Mouse (Mus musculus): ENCODE results near the gene Pappa. TPM values are rescaled to one million over a fixed set of nuclear protein-coding genes. Genes with fewer than 3 reads are reported as not detected.

Gene Pappa
- polyA plus RNA-seq, 1 experiment from 2014 or later, result 1.6 TPM

- Histone ChIP-seq H3K4me3 (no peak overlapping the region), H3K4me2 (replicated peaks) (0 out of 2 replicates have a peak overlapping the region, but pooled peaks have one; percentile 4), H3K27me3 (no peaks in the 10 kb centered on the region; the same call in 1 of the 2 replicates), H3K9me3 (replicated peaks) (no peaks in the 10 kb centered on the region), H3K4me1 (peaks cover 20% of the 10 kb centered on the region), H3K9ac (no peak overlapping the region), H3K36me3 (no peaks in the 10 kb centered on the region), H3K27ac (no peak overlapping the region)
- WGBS, result 8% methylated on average over 7 of the region's 7 CpGs
- peak; percentile 46 for ATAC-seq (ENCODE audit: low FRiP score)
These were observed 156.2 kb downstream of the Pappa start for GRCm38 (mm10) chr4:65279979-65280677.

- no peak overlapping the region for H3K4me3 ChIP-seq
- ATAC-seq (ENCODE audit: low FRiP score), result no peak
- H3K9ac ChIP-seq, result no peak overlapping the region
- no peak overlapping the region for H3K27ac ChIP-seq
- no peaks in the 10 kb centered on the region; the same call in 1 of the 2 replicates for H3K27me3 ChIP-seq
- H3K4me1 ChIP-seq, result peaks cover 20% of the 10 kb centered on the region
- no peaks in the 10 kb centered on the region for H3K9me3 ChIP-seq (replicated peaks)
- no peak overlapping the region for H3K4me2 ChIP-seq (replicated peaks)
- no peaks in the 10 kb centered on the region for H3K36me3 ChIP-seq
These were observed 156.9 kb downstream of the Pappa start for GRCm38 (mm10) chr4:65280888-65281287.

GRCm38 (mm10) chr4:65283611-65284010 lies 159.6 kb downstream of the Pappa start:
- Histone ChIP-seq H3K36me3 (no peaks in the 10 kb centered on the region), H3K4me3 (no peak overlapping the region), H3K27me3 (no peaks in the 10 kb centered on the region; the same call in 1 of the 2 replicates), H3K27ac (no peak overlapping the region), H3K9ac (no peak overlapping the region), H3K4me1 (peaks cover 14% of the 10 kb centered on the region), H3K4me2 (replicated peaks) (no peak overlapping the region), H3K9me3 (replicated peaks) (no peaks in the 10 kb centered on the region)
- ATAC-seq (ENCODE audit: low FRiP score), result no peak
- 88% methylated on average over 2 of the region's 2 CpGs for WGBS

GRCm38 (mm10) chr4:65285165-65285564 lies 161.2 kb downstream of the Pappa start:
- no peak overlapping the region for H3K4me2 ChIP-seq (replicated peaks)
- H3K27me3 ChIP-seq, result no peaks in the 10 kb centered on the region
- ATAC-seq (ENCODE audit: low FRiP score), result no peak
- no peak overlapping the region for H3K4me3 ChIP-seq
- no peaks in the 10 kb centered on the region for H3K36me3 ChIP-seq
- H3K27ac ChIP-seq, result no peak overlapping the region
- no peaks in the 10 kb centered on the region for H3K9me3 ChIP-seq (replicated peaks)
- H3K9ac ChIP-seq, result no peak overlapping the region
- WGBS, result 70% methylated on average over 1 of the region's 1 CpGs
- peaks cover under 1% of the 10 kb centered on the region; the same call in 1 of the 2 replicates for H3K4me1 ChIP-seq

- Histone ChIP-seq H3K36me3 (no peaks in the 10 kb centered on the region), H3K9ac (no peak overlapping the region), H3K9me3 (replicated peaks) (no peaks in the 10 kb centered on the region), H3K4me2 (replicated peaks) (no peak overlapping the region), H3K4me3 (no peak overlapping the region), H3K27ac (no peak overlapping the region), H3K4me1 (no peaks in the 10 kb centered on the region), H3K27me3 (peaks cover 11% of the 10 kb centered on the region)
- ATAC-seq (ENCODE audit: low FRiP score), result no peak
- 49% methylated on average over 3 of the region's 3 CpGs for WGBS
These were observed 165.3 kb downstream of the Pappa start for GRCm38 (mm10) chr4:65289247-65289646.

- Histone ChIP-seq H3K9me3 (replicated peaks) (no peaks in the 10 kb centered on the region), H3K4me2 (replicated peaks) (no peak overlapping the region), H3K36me3 (no peaks in the 10 kb centered on the region), H3K4me1 (peaks cover 8% of the 10 kb centered on the region), H3K9ac (no peak overlapping the region), H3K27ac (no peak overlapping the region), H3K4me3 (no peak overlapping the region), H3K27me3 (peaks cover 30% of the 10 kb centered on the region)
- 75% methylated on average over 1 of the region's 1 CpGs for WGBS
- ATAC-seq (ENCODE audit: low FRiP score), result no peak
These were observed 171.8 kb downstream of the Pappa start for GRCm38 (mm10) chr4:65295741-65296140.

- Histone ChIP-seq H3K4me3 (no peak overlapping the region), H3K4me2 (replicated peaks) (no peak overlapping the region), H3K36me3 (no peaks in the 10 kb centered on the region), H3K27ac (no peak overlapping the region), H3K27me3 (peaks cover 30% of the 10 kb centered on the region), H3K9me3 (replicated peaks) (no peaks in the 10 kb centered on the region), H3K9ac (no peak overlapping the region), H3K4me1 (peaks cover 8% of the 10 kb centered on the region)
- no peak for ATAC-seq (ENCODE audit: low FRiP score)
- WGBS, result 30% methylated on average over 7 of the region's 7 CpGs
These were observed 172.5 kb downstream of the Pappa start for GRCm38 (mm10) chr4:65296356-65296967.

- Histone ChIP-seq H3K9ac (no peak overlapping the region), H3K27me3 (peaks cover 30% of the 10 kb centered on the region), H3K27ac (no peak overlapping the region), H3K4me1 (peaks cover 8% of the 10 kb centered on the region), H3K4me2 (replicated peaks) (peak overlapping the region; percentile 27; the same call in 1 of the 2 replicates), H3K9me3 (replicated peaks) (no peaks in the 10 kb centered on the region), H3K4me3 (no peak overlapping the region), H3K36me3 (no peaks in the 10 kb centered on the region)
- WGBS, result 11% methylated on average over 13 of the region's 13 CpGs
- peak; percentile 88 for ATAC-seq (ENCODE audit: low FRiP score)
These were observed 173.1 kb downstream of the Pappa start for GRCm38 (mm10) chr4:65296968-65297499.

GRCm38 (mm10) chr4:65298212-65299181 lies 174.5 kb downstream of the Pappa start:
- WGBS, result 55% methylated on average over 9 of the region's 9 CpGs
- H3K36me3 ChIP-seq, result no peaks in the 10 kb centered on the region
- peaks cover 26% of the 10 kb centered on the region for H3K27me3 ChIP-seq
- H3K9ac ChIP-seq, result no peak overlapping the region
- H3K4me1 ChIP-seq, result peaks cover 8% of the 10 kb centered on the region
- no peak overlapping the region for H3K27ac ChIP-seq
- no peaks in the 10 kb centered on the region for H3K9me3 ChIP-seq (replicated peaks)
- no peak for ATAC-seq (ENCODE audit: low FRiP score)
- no peak overlapping the region for H3K4me2 ChIP-seq (replicated peaks)
- no peak overlapping the region for H3K4me3 ChIP-seq

GRCm38 (mm10) chr4:65299365-65299764 lies 175.4 kb downstream of the Pappa start:
- no peak overlapping the region for H3K4me3 ChIP-seq
- H3K27me3 ChIP-seq, result peaks cover 18% of the 10 kb centered on the region
- H3K9ac ChIP-seq, result no peak overlapping the region
- H3K36me3 ChIP-seq, result no peaks in the 10 kb centered on the region
- H3K4me2 ChIP-seq (replicated peaks), result no peak overlapping the region
- no peak for ATAC-seq (ENCODE audit: low FRiP score)
- H3K4me1 ChIP-seq, result peaks cover 8% of the 10 kb centered on the region
- no peak overlapping the region for H3K27ac ChIP-seq
- H3K9me3 ChIP-seq (replicated peaks), result no peaks in the 10 kb centered on the region
- 50% methylated on average over 1 of the region's 1 CpGs for WGBS

- no peak overlapping the region for H3K27ac ChIP-seq
- WGBS, result 79% methylated on average over 3 of the region's 3 CpGs
- H3K27me3 ChIP-seq, result peaks cover 8% of the 10 kb centered on the region; the same call in 1 of the 2 replicates
- H3K9me3 ChIP-seq (replicated peaks), result no peaks in the 10 kb centered on the region
- no peak overlapping the region for H3K4me2 ChIP-seq (replicated peaks)
- no peak overlapping the region for H3K9ac ChIP-seq
- H3K36me3 ChIP-seq, result no peaks in the 10 kb centered on the region
- ATAC-seq (ENCODE audit: low FRiP score), result no peak
- H3K4me3 ChIP-seq, result no peak overlapping the region
- peaks cover 8% of the 10 kb centered on the region for H3K4me1 ChIP-seq
These were observed 176.5 kb downstream of the Pappa start for GRCm38 (mm10) chr4:65300431-65300830.

- H3K4me2 ChIP-seq (replicated peaks), result no peak overlapping the region
- H3K4me1 ChIP-seq, result no peaks in the 10 kb centered on the region
- no peak overlapping the region for H3K27ac ChIP-seq
- H3K27me3 ChIP-seq, result peaks cover 8% of the 10 kb centered on the region; the same call in 1 of the 2 replicates
- no peaks in the 10 kb centered on the region for H3K9me3 ChIP-seq (replicated peaks)
- no peak for ATAC-seq (ENCODE audit: low FRiP score)
- no peaks in the 10 kb centered on the region for H3K36me3 ChIP-seq
- WGBS, result 65% methylated on average over 3 of the region's 3 CpGs
- H3K4me3 ChIP-seq, result no peak overlapping the region
- no peak overlapping the region for H3K9ac ChIP-seq
These were observed 178.7 kb downstream of the Pappa start for GRCm38 (mm10) chr4:65302666-65303065.
